Mouse (Mus musculus): ENCODE results near the gene Adrm1. TPM values are rescaled to one million over a fixed set of nuclear protein-coding genes. Genes with fewer than 3 reads are reported as not detected.

The Adrm1 gene
- total and polyA plus RNA-seq, 2 experiments from 2014 or later = 133 to 219 TPM

- H3K27me3 ChIP-seq (ENCODE audit: insufficient read depth, low read length) = no peaks in the 10 kb centered on the region
- no peaks in the 10 kb centered on the region; the same call in 1 of the 2 replicates for H3K4me1 ChIP-seq (ENCODE audit: insufficient read depth)
- no peak overlapping the region for H3K27ac ChIP-seq (ENCODE audit: low read depth, low read length)
- 68% methylated on average over 5 of the region's 5 CpGs for WGBS
- ATAC-seq (no peak), DNase-seq (no peak)
- H3K36me3 ChIP-seq (ENCODE audit: insufficient read depth) = no peaks in the 10 kb centered on the region
- no peak for TF ChIP-seq CTCF (IDR thresholded peaks at IDR 0.05; ENCODE audit: low read depth)
- no peak overlapping the region for H3K4me3 ChIP-seq (ENCODE audit: low read depth, low read length)
- H3K4me2 ChIP-seq (ENCODE audit: low read depth) = no peak overlapping the region
- H3K9ac ChIP-seq = no peak overlapping the region
- 0 out of 2 replicates have a peak, but pooled peaks cover 3% of the 10 kb centered on the region for H3K9me3 ChIP-seq (ENCODE audit: low read length)
These were observed 45.6 kb downstream of the Adrm1 start for GRCm38 (mm10) chr2:180216921-180217320.

GRCm38 (mm10) chr2:180217587-180217986 is 46.3 kb downstream of the Adrm1 start:
- no peak overlapping the region for H3K4me3 ChIP-seq (ENCODE audit: low read depth, low read length)
- H3K27ac ChIP-seq (ENCODE audit: low read depth, low read length) = no peak overlapping the region
- no peak for DNase-seq
- no peak overlapping the region for H3K4me2 ChIP-seq (ENCODE audit: low read depth)
- no peak for TF ChIP-seq CTCF (IDR thresholded peaks at IDR 0.05; ENCODE audit: low read depth)
- H3K9ac ChIP-seq = no peak overlapping the region
- no peak for ATAC-seq
- no peaks in the 10 kb centered on the region for H3K36me3 ChIP-seq (ENCODE audit: insufficient read depth)
- H3K4me1 ChIP-seq (ENCODE audit: insufficient read depth) = no peaks in the 10 kb centered on the region; the same call in 1 of the 2 replicates
- no peaks in the 10 kb centered on the region for H3K27me3 ChIP-seq (ENCODE audit: insufficient read depth, low read length)
- 88% methylated on average over 8 of the region's 8 CpGs for WGBS
- H3K9me3 ChIP-seq (ENCODE audit: low read length) = no peaks in the 10 kb centered on the region

- Histone ChIP-seq H3K4me2 (ENCODE audit: low read depth) (no peak overlapping the region), H3K9ac (no peak overlapping the region), H3K9me3 (ENCODE audit: low read length) (no peaks in the 10 kb centered on the region), H3K27me3 (ENCODE audit: insufficient read depth, low read length) (no peaks in the 10 kb centered on the region), H3K27ac (ENCODE audit: low read depth, low read length) (no peak overlapping the region), H3K4me1 (ENCODE audit: insufficient read depth) (no peaks in the 10 kb centered on the region; the same call in 1 of the 2 replicates), H3K4me3 (ENCODE audit: low read depth, low read length) (no peak overlapping the region), H3K36me3 (ENCODE audit: insufficient read depth) (no peaks in the 10 kb centered on the region)
- no peak for TF ChIP-seq CTCF (IDR thresholded peaks at IDR 0.05; ENCODE audit: low read depth)
- DNase-seq (no peak), ATAC-seq (no peak)
- WGBS = 61% methylated on average over 3 of the region's 3 CpGs
These were observed 47.0 kb downstream of the Adrm1 start for GRCm38 (mm10) chr2:180218241-180218640.

GRCm38 (mm10) chr2:180218677-180219076 is 47.4 kb downstream of the Adrm1 start:
- no peaks in the 10 kb centered on the region for H3K9me3 ChIP-seq (ENCODE audit: low read length)
- 14% methylated on average over 5 of the region's 5 CpGs for WGBS
- no peak for DNase-seq
- no peaks in the 10 kb centered on the region for H3K27me3 ChIP-seq (ENCODE audit: insufficient read depth, low read length)
- ATAC-seq = peak; percentile 40
- H3K4me3 ChIP-seq (ENCODE audit: low read depth, low read length) = no peak overlapping the region
- no peaks in the 10 kb centered on the region for H3K36me3 ChIP-seq (ENCODE audit: insufficient read depth)
- TF ChIP-seq CTCF (IDR thresholded peaks at IDR 0.05; ENCODE audit: low read depth) = no peak
- H3K9ac ChIP-seq = no peak overlapping the region
- H3K4me1 ChIP-seq (ENCODE audit: insufficient read depth) = no peaks in the 10 kb centered on the region; the same call in 1 of the 2 replicates
- H3K27ac ChIP-seq (ENCODE audit: low read depth, low read length) = no peak overlapping the region
- no peak overlapping the region for H3K4me2 ChIP-seq (ENCODE audit: low read depth)

- Histone ChIP-seq H3K9ac (no peak overlapping the region), H3K27me3 (ENCODE audit: insufficient read depth, low read length) (0 out of 2 replicates have a peak, but pooled peaks cover under 1% of the 10 kb centered on the region), H3K4me2 (ENCODE audit: low read depth) (no peak overlapping the region), H3K4me3 (ENCODE audit: low read depth, low read length) (no peak overlapping the region), H3K4me1 (ENCODE audit: insufficient read depth) (no peaks in the 10 kb centered on the region; the same call in 1 of the 2 replicates), H3K36me3 (ENCODE audit: insufficient read depth) (no peaks in the 10 kb centered on the region), H3K9me3 (ENCODE audit: low read length) (no peaks in the 10 kb centered on the region), H3K27ac (ENCODE audit: low read depth, low read length) (no peak overlapping the region)
- ATAC-seq = peak; percentile 17; the same call in 1 of the 2 replicates
- DNase-seq = no peak
- no peak for TF ChIP-seq CTCF (IDR thresholded peaks at IDR 0.05; ENCODE audit: low read depth)
- 77% methylated on average over 15 of the region's 15 CpGs for WGBS
These were observed 48.1 kb downstream of the Adrm1 start for GRCm38 (mm10) chr2:180219145-180219943.

GRCm38 (mm10) chr2:180220165-180220564 is 48.9 kb downstream of the Adrm1 start:
- 91% methylated on average over 9 of the region's 9 CpGs for WGBS
- H3K36me3 ChIP-seq (ENCODE audit: insufficient read depth) = no peaks in the 10 kb centered on the region
- H3K9ac ChIP-seq = no peak overlapping the region
- no peak overlapping the region for H3K4me3 ChIP-seq (ENCODE audit: low read depth, low read length)
- no peaks in the 10 kb centered on the region for H3K9me3 ChIP-seq (ENCODE audit: low read length)
- no peaks in the 10 kb centered on the region; the same call in 1 of the 2 replicates for H3K4me1 ChIP-seq (ENCODE audit: insufficient read depth)
- DNase-seq (no peak), ATAC-seq (no peak)
- no peak for TF ChIP-seq CTCF (IDR thresholded peaks at IDR 0.05; ENCODE audit: low read depth)
- H3K27me3 ChIP-seq (ENCODE audit: insufficient read depth, low read length) = peaks cover 8% of the 10 kb centered on the region; the same call in 1 of the 2 replicates
- no peak overlapping the region for H3K27ac ChIP-seq (ENCODE audit: low read depth, low read length)
- H3K4me2 ChIP-seq (ENCODE audit: low read depth) = no peak overlapping the region

- DNase-seq (no peak), ATAC-seq (no peak)
- WGBS = 74% methylated on average over 9 of the region's 9 CpGs
- TF ChIP-seq CTCF (IDR thresholded peaks at IDR 0.05; ENCODE audit: low read depth) = no peak
- Histone ChIP-seq H3K9me3 (ENCODE audit: low read length) (no peaks in the 10 kb centered on the region), H3K36me3 (ENCODE audit: insufficient read depth) (no peaks in the 10 kb centered on the region), H3K4me3 (ENCODE audit: low read depth, low read length) (no peak overlapping the region), H3K9ac (no peak overlapping the region), H3K27ac (ENCODE audit: low read depth, low read length) (no peak overlapping the region), H3K4me1 (ENCODE audit: insufficient read depth) (peaks cover 7% of the 10 kb centered on the region), H3K27me3 (ENCODE audit: insufficient read depth, low read length) (peaks cover 8% of the 10 kb centered on the region; the same call in 1 of the 2 replicates), H3K4me2 (ENCODE audit: low read depth) (no peak overlapping the region)
These were observed 49.8 kb downstream of the Adrm1 start for GRCm38 (mm10) chr2:180221051-180221450.

All from forebrain, postnatal 0 days (tissue).